Mouse (Mus musculus) C2C12 (cell line): ENCODE measurements around the gene Ippk.

ENCODE experiments used
- CTCF ChIP-seq: IDR thresholded peaks from one replicate; pipeline ENCODE4 v1.5.1; 2011; ENCODE audit not compliant: control insufficient read depth, insufficient read depth, insufficient read length
- MAX ChIP-seq: IDR thresholded peaks from one replicate; pipeline ENCODE4 v1.6.1; 2011; ENCODE audit warnings: mild to moderate bottlenecking, control low read depth
- MYOD1 ChIP-seq: IDR thresholded peaks from one replicate; pipeline ENCODE4 v1.6.1; 2011; ENCODE audit warnings: low read depth; ENCODE audit not compliant: control insufficient read depth, insufficient read length
- MYOG ChIP-seq: IDR thresholded peaks from one replicate; pipeline ENCODE4 v1.6.1; 2011; ENCODE audit not compliant: control insufficient read depth, insufficient read length; ENCODE audit errors: extremely low read depth

- TF ChIP-seq CTCF (no peak), MAX (no peak), MYOD1 (no peak), MYOG (no peak)
Observed at GRCm38 (mm10) chr13:49485388-49485787, 64.3 kb downstream of the Ippk start.
